Mouse (Mus musculus) frontal cortex, postnatal 25 days (tissue): ENCODE results near the gene Tut1.
"Not testable (repeated sequence)": the region's sequence is repeated elsewhere in the genome, so short reads cannot be mapped to it uniquely, and the experiment has no call there.

ENCODE experiments used
- DNase-seq, 2 experiments: peaks; one replicate each; pipeline ENCODE4 v3.0.0; 2022; ENCODE audit warnings: low spot score in 2 of 2

Tut1 gene

GRCm38 (mm10) chr19:8999223-8999622 is 45.6 kb downstream of the Tut1 start:
- no peak for DNase-seq

- not testable (repeated sequence) for DNase-seq
Observed at GRCm38 (mm10) chr19:9006915-9007314, 53.3 kb downstream of the Tut1 start.
